Mouse (Mus musculus) urinary bladder, postnatal 25 days (tissue): ENCODE measurements at regions not wholly inside any gene's neighbourhood (a gene's known extent, or its start where the extent isn't known, plus 50 kb on each side); places are given as distances from the start of the nearest gene placed in this dataset.

Experiments used
- DNase-seq: peaks from one replicate; pipeline ENCODE4 v3.0.0; 2022; ENCODE audit warnings: low spot score

GRCm38 (mm10) chrX:13224902-13225301 is 55.9 kb upstream of the Ddx3x start:
- DNase-seq, result no peak

- no peak for DNase-seq
Measured at GRCm38 (mm10) chrX:13226429-13226828, 54.3 kb upstream of the Ddx3x start.

- DNase-seq, result no peak
Measured at GRCm38 (mm10) chrX:13229891-13230614, 50.7 kb upstream of the Ddx3x start.

- DNase-seq, result peak; percentile 64
Measured at GRCm38 (mm10) chrX:13230615-13231179, 50.1 kb upstream of the Ddx3x start.
